Mouse (Mus musculus): ENCODE data around the gene Scd4.

GRCm38 (mm10) chr19:44286109-44286508 is 46.8 kb upstream of the Scd4 start:
- TF ChIP-seq GATA1 (IDR thresholded peaks at IDR 0.05; ENCODE audit: borderline replicate concordance, low read length) (no peak), FLI1 (IDR thresholded peaks at IDR 0.05; ENCODE audit: low read length) (no peak)

All from megakaryocyte, embryonic 14.5 days (primary cell).